Mouse (Mus musculus) forebrain, postnatal 0 days (tissue): ENCODE measurements around the gene Mast4. TPM values are rescaled to one million over a fixed set of nuclear protein-coding genes. Genes with fewer than 3 reads are reported as not detected.

ENCODE experiments used
- ATAC-seq: fragments of 200-750 bp; cut with Nextera tagmentation; 2 replicates; pipeline ENCODE4 v1.8.0; 2017; ENCODE audit warnings: mild to moderate bottlenecking, moderate library complexity
- DNase-seq: peaks from one replicate; pipeline ENCODE4 v3.0.0-alpha.2; 2015
- H3K27ac ChIP-seq: fragments of 300-500 bp; sonication (generic); 2 replicates; pipeline ENCODE4 v1.5.1; 2014; ENCODE audit warnings: low read depth, mild to moderate bottlenecking, antibody characterized with exemption, low read length, moderate library complexity, mixed read lengths
- H3K27me3 ChIP-seq: fragments of 300-500 bp; sonication (generic); 2 replicates; pipeline ENCODE4 v1.6.1; 2014; ENCODE audit warnings: mild to moderate bottlenecking, low read length, mixed read lengths; ENCODE audit not compliant: insufficient read depth
- H3K36me3 ChIP-seq: fragments of 300-500 bp; sonication (generic); 2 replicates; pipeline ENCODE4 v1.6.1; 2014; ENCODE audit warnings: mild to moderate bottlenecking, moderate library complexity; ENCODE audit not compliant: insufficient read depth
- H3K4me1 ChIP-seq: fragments of 300-500 bp; sonication (generic); 2 replicates; pipeline ENCODE4 v1.6.1; 2014; ENCODE audit warnings: antibody characterized with exemption; ENCODE audit not compliant: insufficient read depth
- H3K4me2 ChIP-seq: fragments of 300-500 bp; sonication (generic); 2 replicates; pipeline ENCODE4 v1.6.1; 2014; ENCODE audit warnings: low read depth, mild to moderate bottlenecking, moderate library complexity
- H3K4me3 ChIP-seq: fragments of 300-500 bp; sonication (generic); 2 replicates; pipeline ENCODE4 v1.5.1; 2014; ENCODE audit warnings: low read depth, low read length, mixed read lengths
- H3K9ac ChIP-seq: fragments of 300-500 bp; sonication (generic); 2 replicates; pipeline ENCODE4 v1.6.1; 2014; ENCODE audit warnings: mild to moderate bottlenecking
- H3K9me3 ChIP-seq: fragments of 300-500 bp; sonication (generic); 2 replicates; pipeline ENCODE4 v1.6.1; 2016; ENCODE audit warnings: low read length
- CTCF ChIP-seq: sonication (generic); IDR thresholded peaks from 2 replicates; pipeline ENCODE4 v1.5.1; 2016; ENCODE audit warnings: antibody characterized with exemption, control low read depth, low read depth
- WGBS: fragments of 180-500 bp; shearing (Covaris S2); extraction: QIAGEN DNeasy Blood & Tissue Kit; methylation state at CpG from one replicate; pipeline ENCODE4 v1.1.7; 2014; 5-methylcytosine and 5-hydroxymethylcytosine counted together
- polyA plus RNA-seq: library from polyadenylated mRNA; unstranded; fragments of >200 nt; fragmentation: Nextera tagmentation; extraction: Ambion mirVana; gene quantifications from 2 replicates; pipeline ENCODE4 v1.2.1, GENCODE M21; 2015
- total RNA-seq: library from RNA; depleted of rRNA; stranded (reverse); fragments of >200 nt; gene quantifications from 2 replicates; pipeline ENCODE4 v1.2.3, GENCODE M21; 2014

The Mast4 gene
- total and polyA plus RNA-seq, 2 experiments from 2014 or later: 17.2 to 40.1 TPM

GRCm38 (mm10) chr13:103094595-103094994 lies 239.7 kb downstream of the Mast4 start:
- H3K9me3 ChIP-seq: no peaks in the 10 kb centered on the region
- ATAC-seq (no peak), DNase-seq (no peak)
- no peak overlapping the region for H3K4me3 ChIP-seq
- WGBS: 70% methylated on average over 5 of the region's 5 CpGs
- H3K4me1 ChIP-seq: peaks cover 3% of the 10 kb centered on the region
- no peak overlapping the region for H3K9ac ChIP-seq
- TF ChIP-seq CTCF: no peak
- no peak overlapping the region for H3K4me2 ChIP-seq
- H3K27me3 ChIP-seq: no peaks in the 10 kb centered on the region
- H3K27ac ChIP-seq: no peak overlapping the region; the same call in 1 of the 2 replicates
- no peaks in the 10 kb centered on the region for H3K36me3 ChIP-seq

- no peak for DNase-seq
- peaks cover 3% of the 10 kb centered on the region for H3K4me1 ChIP-seq
These were observed 240.6 kb downstream of the Mast4 start for GRCm38 (mm10) chr13:103093713-103094112.

GRCm38 (mm10) chr13:103085540-103086121 lies 248.7 kb downstream of the Mast4 start:
- H3K27me3 ChIP-seq: no peaks in the 10 kb centered on the region
- H3K9ac ChIP-seq: no peak overlapping the region
- H3K9me3 ChIP-seq: no peaks in the 10 kb centered on the region
- no peak for TF ChIP-seq CTCF
- WGBS: 79% methylated on average over 15 of the region's 15 CpGs
- H3K4me3 ChIP-seq: no peak overlapping the region
- no peaks in the 10 kb centered on the region for H3K36me3 ChIP-seq
- H3K27ac ChIP-seq: no peak overlapping the region
- H3K4me1 ChIP-seq: no peaks in the 10 kb centered on the region
- ATAC-seq (no peak), DNase-seq (no peak)
- H3K4me2 ChIP-seq: no peak overlapping the region

More at GRCm38 (mm10) chr13:103093713-103094112, 240.6 kb downstream of the Mast4 start:
- TF ChIP-seq CTCF: no peak
- no peak overlapping the region for H3K9ac ChIP-seq
- no peaks in the 10 kb centered on the region for H3K36me3 ChIP-seq
- H3K27me3 ChIP-seq: no peaks in the 10 kb centered on the region
- no peak overlapping the region for H3K4me2 ChIP-seq
- H3K4me3 ChIP-seq: no peak overlapping the region
- 74% methylated on average over 1 of the region's 1 CpGs for WGBS
- no peak overlapping the region for H3K27ac ChIP-seq
- ATAC-seq: no peak
- H3K9me3 ChIP-seq: no peaks in the 10 kb centered on the region

GRCm38 (mm10) chr13:103082891-103083290 lies 251.4 kb downstream of the Mast4 start:
- TF ChIP-seq CTCF: no peak
- no peak for ATAC-seq
- WGBS: 63% methylated on average over 2 of the region's 6 CpGs
- no peak for DNase-seq
- H3K36me3 ChIP-seq: no peaks in the 10 kb centered on the region
- H3K27ac ChIP-seq: no peak overlapping the region
- H3K4me2 ChIP-seq: no peak overlapping the region
- H3K9me3 ChIP-seq: no peaks in the 10 kb centered on the region
- H3K4me3 ChIP-seq: no peak overlapping the region
- H3K9ac ChIP-seq: no peak overlapping the region
- no peaks in the 10 kb centered on the region for H3K27me3 ChIP-seq
- no peaks in the 10 kb centered on the region for H3K4me1 ChIP-seq

- no peak for TF ChIP-seq CTCF
- ATAC-seq: no peak
- Histone ChIP-seq H3K9ac (no peak overlapping the region), H3K27me3 (no peaks in the 10 kb centered on the region), H3K4me1 (no peaks in the 10 kb centered on the region), H3K4me2 (no peak overlapping the region), H3K9me3 (no peaks in the 10 kb centered on the region), H3K4me3 (no peak overlapping the region), H3K27ac (no peak overlapping the region), H3K36me3 (no peaks in the 10 kb centered on the region)
- WGBS: 71% methylated on average over 4 of the region's 4 CpGs
- no peak for DNase-seq
These were observed 254.5 kb downstream of the Mast4 start for GRCm38 (mm10) chr13:103079806-103080205.

- ATAC-seq: no peak
- Histone ChIP-seq H3K36me3 (no peaks in the 10 kb centered on the region), H3K4me2 (no peak overlapping the region), H3K27ac (no peak overlapping the region), H3K4me3 (no peak overlapping the region), H3K4me1 (no peaks in the 10 kb centered on the region), H3K9me3 (no peaks in the 10 kb centered on the region), H3K27me3 (no peaks in the 10 kb centered on the region), H3K9ac (no peak overlapping the region)
- no peak for TF ChIP-seq CTCF
- 96% methylated on average over 6 of the region's 6 CpGs for WGBS
- DNase-seq: no peak
These were observed 255.5 kb downstream of the Mast4 start for GRCm38 (mm10) chr13:103078815-103079214.

- DNase-seq (no peak), ATAC-seq (no peak)
- Histone ChIP-seq H3K27ac (no peak overlapping the region), H3K4me1 (no peaks in the 10 kb centered on the region), H3K36me3 (no peaks in the 10 kb centered on the region), H3K4me2 (no peak overlapping the region), H3K9me3 (no peaks in the 10 kb centered on the region), H3K27me3 (no peaks in the 10 kb centered on the region), H3K9ac (no peak overlapping the region), H3K4me3 (no peak overlapping the region)
- 93% methylated on average over 4 of the region's 4 CpGs for WGBS
- TF ChIP-seq CTCF: no peak
These were observed 260.8 kb downstream of the Mast4 start for GRCm38 (mm10) chr13:103073461-103073860.
